Mouse (Mus musculus): Measurements from ENCODE around the gene Fcgrt. TPM values are rescaled to one million over a fixed set of nuclear protein-coding genes. Genes with fewer than 3 reads are reported as not detected.
"Not testable (repeated sequence)": the region's sequence is repeated elsewhere in the genome, so short reads cannot be mapped to it uniquely, and the experiment has no call there.

Gene Fcgrt
- polyA plus RNA-seq, 1 experiment from 2014 or later = 42.6 TPM

- no peak for DNase-seq (ENCODE audit: low spot score)
Observed at GRCm38 (mm10) chr7:45111940-45112339, 8.3 kb upstream of the Fcgrt start.

DNA sequence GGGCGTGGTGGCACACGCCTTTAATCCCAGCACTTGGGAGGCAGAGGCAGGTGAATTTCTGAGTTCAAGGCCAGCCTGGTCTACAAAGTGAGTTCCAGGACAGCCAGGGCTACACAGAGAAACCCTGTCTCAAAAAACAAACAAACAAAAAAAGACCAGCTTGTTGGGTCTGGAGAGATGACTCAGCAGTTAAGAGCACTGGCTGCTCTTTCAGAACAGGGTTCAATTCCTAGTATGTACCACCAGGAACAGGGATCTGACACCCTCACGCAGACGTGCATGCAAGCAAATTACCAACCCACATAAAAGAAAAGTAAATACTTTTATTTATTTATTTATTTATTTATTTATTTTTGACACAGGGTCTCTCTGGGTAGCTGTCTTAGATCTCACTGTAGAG lies 6.4 kb upstream of the Fcgrt start:
- DNase-seq (ENCODE audit: low spot score) = not testable (repeated sequence)

GRCm38 (mm10) chr7:45107052-45107645 lies 3.5 kb upstream of the Fcgrt start:
- DNase-seq (ENCODE audit: low spot score) = no peak

DNA sequence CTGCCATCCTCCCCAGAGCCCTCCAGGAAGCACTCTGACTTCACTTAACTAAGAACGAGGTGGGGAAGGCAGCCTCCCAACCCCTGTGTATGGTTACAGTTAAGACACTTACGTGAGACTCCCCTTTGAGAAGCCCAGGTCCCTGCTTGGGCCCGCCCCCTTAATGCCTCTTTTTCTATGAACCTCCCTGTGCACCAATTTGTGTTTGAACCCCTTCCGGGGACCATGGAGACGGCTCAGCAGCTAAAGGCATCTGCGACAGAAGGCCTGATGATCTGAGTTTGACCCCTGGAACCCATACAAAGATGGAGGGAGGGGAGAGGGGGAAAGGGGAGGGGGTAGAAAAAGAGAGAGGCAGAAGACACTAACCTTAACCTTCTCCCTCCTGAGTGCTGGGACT lies 2.8 kb upstream of the Fcgrt start:
- DNase-seq (ENCODE audit: low spot score) = no peak

DNA sequence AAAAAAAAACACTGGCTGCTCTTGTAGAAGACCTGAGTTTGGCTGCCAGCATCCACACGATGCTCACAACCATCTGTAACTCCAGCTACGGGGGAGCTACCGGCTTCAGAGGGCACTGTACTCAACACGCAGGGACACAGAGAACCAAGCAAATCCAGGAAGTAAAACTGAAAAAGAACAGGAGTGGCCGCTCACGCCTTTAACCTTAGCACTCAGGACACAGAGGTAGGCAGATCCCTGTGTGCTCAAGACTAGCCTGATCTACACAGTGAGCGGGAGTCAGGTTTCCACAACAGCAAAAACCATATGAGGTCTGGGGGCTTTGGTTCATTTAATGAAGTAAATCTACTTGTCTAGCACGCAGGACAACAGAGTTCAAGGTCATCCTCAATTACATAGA lies 1.8 kb upstream of the Fcgrt start:
- no peak for DNase-seq (ENCODE audit: low spot score)

DNA sequence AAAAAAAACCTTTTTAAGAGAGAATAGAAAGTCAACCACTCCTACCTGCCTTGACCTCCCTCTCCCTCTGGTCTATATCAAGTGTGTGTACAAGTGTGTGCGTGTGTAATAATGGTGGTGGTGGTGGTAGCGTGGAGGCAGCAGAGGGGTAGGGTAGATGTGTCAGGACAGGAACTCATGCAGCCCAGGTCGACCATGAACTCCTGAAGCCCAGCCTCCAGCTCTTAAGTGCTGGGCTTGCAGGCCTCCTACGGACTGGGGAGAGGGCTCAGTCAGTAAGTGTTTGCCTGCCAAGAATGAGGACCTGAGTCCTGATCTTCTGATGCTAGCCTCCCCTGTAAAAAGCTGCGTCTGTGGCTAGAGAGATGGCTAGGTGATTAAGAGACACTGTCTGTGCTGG lies 1.3 kb upstream of the Fcgrt start:
- no peak for DNase-seq (ENCODE audit: low spot score)

DNA sequence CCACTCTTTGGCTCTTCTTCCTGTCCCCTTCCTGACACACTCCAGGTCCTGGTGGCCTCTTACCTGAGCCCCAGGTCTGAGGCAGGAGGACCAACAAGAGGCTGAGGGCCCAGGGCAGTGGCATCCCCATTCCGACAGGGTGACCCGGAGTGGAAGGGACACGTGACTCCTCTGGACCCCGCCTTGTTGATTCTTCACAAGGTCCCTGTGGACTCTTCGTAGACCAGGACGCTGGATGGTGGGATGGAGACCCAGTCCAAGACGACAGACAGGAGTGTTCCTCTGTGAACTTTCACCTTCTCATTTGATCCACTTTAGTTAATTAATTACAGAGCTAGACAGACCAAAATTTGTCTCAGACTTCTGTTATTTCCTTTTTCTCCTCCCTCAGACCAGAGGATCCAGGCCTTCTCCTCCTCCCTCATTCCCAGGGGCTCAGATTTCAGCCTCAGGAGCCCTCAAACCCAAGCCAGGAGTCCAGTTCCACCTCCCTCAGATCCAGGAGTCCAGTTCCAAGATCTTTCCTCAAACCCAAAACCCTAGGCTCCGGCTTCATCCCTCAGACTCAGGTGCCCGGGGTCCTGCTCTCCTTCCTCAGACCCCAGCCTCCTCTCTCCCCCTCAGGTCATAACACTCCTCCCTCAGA lies 588 bp downstream of the Fcgrt start:
- DNase-seq (ENCODE audit: low spot score) = no peak

- DNase-seq (ENCODE audit: low spot score) = no peak
Observed at GRCm38 (mm10) chr7:45102441-45102840, 1.2 kb downstream of the Fcgrt start.

GRCm38 (mm10) chr7:45100046-45100445 lies 3.6 kb downstream of the Fcgrt start:
- no peak for DNase-seq (ENCODE audit: low spot score)

- no peak for DNase-seq (ENCODE audit: low spot score)
Observed at GRCm38 (mm10) chr7:45098541-45099240, 5.0 kb downstream of the Fcgrt start.

- no peak for DNase-seq (ENCODE audit: low spot score)
Observed at GRCm38 (mm10) chr7:45097479-45097878, 6.2 kb downstream of the Fcgrt start.

DNA sequence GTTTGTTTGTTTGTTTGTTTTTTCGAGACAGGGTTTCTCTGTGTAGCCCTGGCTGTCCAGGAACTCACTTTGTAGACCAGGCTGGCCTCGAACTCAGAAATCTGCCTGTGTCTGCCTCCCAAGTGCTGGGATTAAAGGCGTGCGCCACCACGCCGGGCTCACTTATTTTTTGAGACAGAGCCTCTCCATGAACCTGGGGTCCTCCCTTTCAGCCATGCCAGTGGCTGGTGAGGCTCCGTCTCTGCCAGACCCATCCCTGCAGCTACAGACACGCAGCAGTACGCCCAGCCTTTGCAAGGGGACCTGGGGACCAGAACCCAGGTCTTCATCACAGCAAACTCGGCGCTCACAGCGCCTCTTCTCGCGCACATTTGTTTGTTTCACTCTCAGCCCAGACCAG lies 7.7 kb downstream of the Fcgrt start:
- not testable (repeated sequence) for DNase-seq (ENCODE audit: low spot score)

GRCm38 (mm10) chr7:45095367-45095766 lies 8.3 kb downstream of the Fcgrt start:
- DNase-seq (ENCODE audit: low spot score) = no peak

DNA sequence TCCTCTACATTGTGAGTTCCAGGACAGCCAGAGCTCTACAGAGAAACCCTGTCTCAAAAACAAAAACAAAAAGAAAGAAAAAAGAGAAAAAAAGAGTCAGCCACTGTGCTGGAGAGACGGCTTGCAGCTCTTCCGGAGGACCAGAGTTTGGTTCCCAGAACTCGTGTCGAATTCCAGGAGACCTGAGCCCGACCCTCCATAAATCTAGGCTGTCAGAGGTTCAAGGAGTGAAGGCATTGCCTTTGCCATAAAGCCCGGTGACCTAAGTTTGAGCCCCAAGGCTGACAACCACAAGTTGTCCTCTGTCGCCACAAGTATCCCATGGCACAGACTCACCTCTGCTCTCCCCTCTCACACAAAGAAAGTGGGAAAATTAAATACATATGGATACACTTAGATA lies 9.5 kb downstream of the Fcgrt start:
- no peak for DNase-seq (ENCODE audit: low spot score)

DNA sequence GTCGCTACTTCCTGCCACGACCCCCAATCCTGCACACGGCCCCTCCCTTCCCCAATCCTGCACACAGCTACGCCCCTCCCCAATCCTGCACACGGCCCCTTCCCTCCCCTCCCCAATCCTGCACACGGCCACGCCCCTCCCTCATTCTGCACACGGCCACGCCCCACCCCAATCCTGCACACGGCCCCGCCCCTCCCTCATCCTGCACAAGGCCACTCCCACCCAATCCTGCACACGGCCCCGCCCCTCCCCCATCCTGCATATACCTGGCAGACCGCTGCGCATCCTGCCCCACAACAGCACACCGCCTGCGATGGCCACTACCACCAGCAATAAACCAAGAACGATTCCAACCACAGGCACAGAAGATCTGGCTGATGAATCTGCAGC lies 10.1 kb downstream of the Fcgrt start:
- DNase-seq (ENCODE audit: low spot score) = peak; percentile 71

- no peak for DNase-seq (ENCODE audit: low spot score)
Observed at GRCm38 (mm10) chr7:45092828-45093515, 10.7 kb downstream of the Fcgrt start.

GRCm38 (mm10) chr7:45092048-45092447 lies 11.6 kb downstream of the Fcgrt start, which contains the start of gene Rcn3:
Gene Rcn3 (minus strand): TSS chr7:45092221.
- DNase-seq (ENCODE audit: low spot score) = no peak

DNA sequence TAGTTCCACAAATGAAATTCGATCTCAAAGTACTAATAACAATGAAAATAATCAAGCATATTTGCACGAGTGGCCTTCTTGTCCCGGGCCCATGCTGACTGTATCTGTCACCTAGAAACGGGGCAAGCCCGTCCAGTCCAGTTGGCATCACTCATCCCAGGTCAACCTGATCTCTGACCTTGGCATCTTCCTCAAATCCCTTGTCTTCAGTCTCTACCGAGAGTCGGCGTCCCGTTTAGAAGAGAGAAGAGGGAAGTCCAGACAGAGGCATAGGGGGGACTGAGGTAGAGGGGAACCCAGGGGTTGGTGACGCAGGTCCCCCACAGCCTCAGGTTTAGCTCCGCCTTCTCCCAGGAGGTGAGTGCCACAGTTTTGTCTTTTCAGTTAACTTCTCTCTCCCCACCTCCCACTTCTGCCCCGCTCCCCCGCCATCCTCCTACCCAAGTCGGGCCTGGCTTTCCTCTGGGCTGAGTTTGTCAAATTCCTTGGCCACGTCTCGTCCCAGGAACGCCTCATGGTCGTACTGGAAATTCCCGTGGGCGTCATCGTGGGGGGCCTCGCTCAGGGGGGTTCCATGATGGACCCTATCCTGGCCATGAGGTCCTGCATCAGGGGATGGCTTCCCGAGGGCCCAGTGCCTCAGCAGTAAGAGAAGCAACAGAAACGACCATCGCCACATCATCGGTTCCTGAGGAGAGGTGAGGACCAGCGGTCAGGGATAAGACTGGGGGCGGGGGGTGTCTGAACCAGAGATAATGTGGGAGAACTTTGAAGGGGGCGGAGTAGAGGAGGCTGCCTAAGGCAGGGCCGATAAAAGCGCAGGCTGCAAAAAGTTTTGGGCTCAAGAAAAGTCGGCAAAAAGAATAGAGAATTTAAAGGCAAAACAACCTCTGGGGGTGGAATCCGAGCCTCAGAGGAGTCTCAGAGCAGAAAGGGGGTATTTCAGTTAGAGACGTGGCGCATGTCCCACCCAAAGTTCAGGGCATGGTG lies 12.4 kb downstream of the Fcgrt start:
- no peak for DNase-seq (ENCODE audit: low spot score)

DNA sequence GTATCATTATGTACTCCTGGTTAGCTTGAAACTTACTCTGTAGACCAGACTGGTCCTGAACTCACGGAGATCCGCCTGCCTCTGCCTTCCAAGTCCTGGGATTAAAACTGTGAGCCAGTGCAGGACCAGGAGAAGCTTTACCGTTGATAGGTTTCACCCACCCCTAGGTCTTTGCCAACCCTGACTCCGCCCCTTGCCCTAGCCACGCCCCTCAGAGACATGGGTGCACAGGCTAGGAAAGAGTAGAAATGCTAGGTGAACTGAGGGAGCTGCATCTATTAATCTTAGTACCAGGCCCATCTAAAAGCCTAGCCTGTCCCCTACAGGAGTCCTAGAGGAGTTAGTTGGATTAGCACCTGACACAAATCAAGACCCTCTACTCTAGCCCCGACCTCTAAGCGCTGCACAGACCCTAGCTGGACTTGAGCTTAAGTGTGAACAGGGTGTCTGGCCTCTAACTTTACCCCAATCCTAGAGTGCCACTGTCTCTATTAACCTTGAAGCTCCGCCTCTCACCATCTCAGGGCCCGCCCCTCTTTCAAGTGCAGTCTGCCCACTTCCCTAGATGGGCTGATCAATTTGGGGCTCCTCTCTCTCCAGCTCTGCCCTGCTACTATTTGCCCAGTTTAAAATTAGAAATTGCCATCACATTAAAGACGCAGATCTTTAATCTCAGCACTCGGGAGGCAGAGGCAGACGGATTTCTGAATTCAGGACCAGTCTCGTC lies 13.2 kb downstream of the Fcgrt start:
- DNase-seq (ENCODE audit: low spot score) = no peak

DNA sequence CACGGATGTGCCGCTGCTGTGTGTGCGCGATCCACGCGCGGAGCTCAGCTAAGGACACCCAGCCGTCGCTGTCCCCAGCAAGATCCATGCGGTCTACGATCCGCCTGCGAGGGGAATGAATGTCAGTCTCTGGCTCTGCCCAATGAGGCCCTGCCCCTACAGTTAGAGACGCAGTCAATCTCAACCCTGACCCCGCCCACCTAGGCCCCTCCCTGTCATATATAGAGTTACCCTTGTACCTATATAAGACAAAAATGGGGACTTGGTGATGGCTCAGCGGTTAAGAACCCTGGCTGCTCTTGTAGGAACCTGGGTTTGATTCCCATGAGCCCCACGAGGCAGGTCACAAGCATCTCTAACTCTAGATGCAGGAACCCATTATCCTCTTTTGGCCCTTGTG lies 15.1 kb downstream of the Fcgrt start:
- no peak for DNase-seq (ENCODE audit: low spot score)
